Mouse (Mus musculus) bone marrow macrophage, adult 2 months (primary cell): ENCODE measurements around the gene Fam166a. TPM values are rescaled to one million over a fixed set of nuclear protein-coding genes. Genes with fewer than 3 reads are reported as not detected.
A peak's percentile ranks its signal among the peaks of the same experiment; 100 is the strongest.

Experiments
- H3K27ac ChIP-seq: 2 replicates; pipeline ENCODE4 v1.5.1; 2012; ENCODE audit warnings: low read depth, low read length; ENCODE audit not compliant: insufficient read depth
- H3K4me1 ChIP-seq: 2 replicates; pipeline ENCODE4 v1.6.1; 2012; ENCODE audit warnings: low read length; ENCODE audit not compliant: control insufficient read depth, insufficient read depth
- H3K4me3 ChIP-seq: 2 replicates; pipeline ENCODE4 v1.5.1; 2012; ENCODE audit warnings: mild to moderate bottlenecking, low read length, moderate library complexity; ENCODE audit not compliant: insufficient read depth
- CTCF ChIP-seq: IDR thresholded peaks from 2 replicates; pipeline ENCODE4 v1.5.1; 2012; ENCODE audit warnings: low read depth, mild to moderate bottlenecking, low read length, moderate library complexity
- POLR2A ChIP-seq: IDR thresholded peaks from 2 replicates; pipeline ENCODE4 v1.6.1; 2012; ENCODE audit warnings: mild to moderate bottlenecking, low read depth, low read length, borderline replicate concordance
- polyA plus RNA-seq: library from polyadenylated mRNA; stranded (reverse); fragments of >200 nt; gene quantifications from 2 replicates; pipeline ENCODE4 v1.2.4, GENCODE M21; 2012; ENCODE audit not compliant: missing spikeins, insufficient read depth, insufficient read length

Gene Fam166a
- polyA plus RNA-seq, 1 experiment = not detected

DNA sequence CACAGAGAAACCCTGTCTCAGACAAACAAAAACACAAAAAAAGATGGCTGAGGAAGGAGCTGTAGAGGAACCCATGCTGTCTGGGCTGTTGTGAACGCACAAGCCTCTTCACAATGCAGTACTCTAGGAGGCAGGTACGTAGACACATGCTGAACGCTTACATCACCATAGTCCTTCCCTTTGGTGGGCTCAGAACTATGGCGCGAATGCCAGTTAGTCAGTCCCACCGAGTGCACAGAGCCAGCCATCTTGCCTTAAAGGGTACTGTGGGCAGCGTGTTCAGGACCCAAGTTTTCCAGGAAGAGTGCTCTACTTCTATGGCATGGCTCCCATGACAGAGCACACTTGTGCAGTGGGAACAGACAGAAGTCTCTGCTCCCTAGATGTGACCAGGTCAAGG is 34.0 kb upstream of the Fam166a start:
- Histone ChIP-seq H3K27ac (no peak overlapping the region), H3K4me3 (no peak overlapping the region), H3K4me1 (no peaks in the 10 kb centered on the region)
- no peak for TF ChIP-seq POLR2A
- TF ChIP-seq CTCF = no peak

- no peak for TF ChIP-seq CTCF
- TF ChIP-seq POLR2A = no peak
- Histone ChIP-seq H3K27ac (no peak overlapping the region), H3K4me1 (no peaks in the 10 kb centered on the region), H3K4me3 (peak overlapping the region; percentile 43)
Measured at GRCm38 (mm10) chr2:25185625-25186574, 32.6 kb upstream of the Fam166a start.

- no peak for TF ChIP-seq POLR2A
- TF ChIP-seq CTCF = no peak
- Histone ChIP-seq H3K4me1 (no peaks in the 10 kb centered on the region), H3K27ac (no peak overlapping the region), H3K4me3 (no peak overlapping the region)
Measured at GRCm38 (mm10) chr2:25186575-25186930, 32.0 kb upstream of the Fam166a start.

DNA sequence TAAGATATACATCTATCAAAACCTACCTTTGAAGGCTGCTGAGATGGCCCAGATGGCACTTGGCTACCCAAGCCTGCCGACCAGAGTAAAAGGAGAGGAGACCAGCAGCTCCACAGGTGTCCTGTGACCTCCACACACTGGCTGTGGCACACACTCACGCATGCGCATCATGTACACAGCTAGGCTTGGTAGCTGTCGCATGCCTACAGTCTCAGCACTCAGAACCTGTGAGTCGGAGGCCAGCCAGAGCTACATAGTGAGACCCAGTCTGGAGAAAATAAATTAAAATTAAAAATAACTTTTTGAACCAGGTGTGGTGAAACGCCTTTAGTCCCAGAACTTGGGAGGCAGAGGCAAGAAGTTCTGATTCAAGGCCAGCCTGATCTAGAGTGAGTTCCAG is 30.7 kb upstream of the Fam166a start:
- no peak overlapping the region for H3K4me3 ChIP-seq
- TF ChIP-seq POLR2A = no peak
- no peaks in the 10 kb centered on the region for H3K4me1 ChIP-seq

DNA sequence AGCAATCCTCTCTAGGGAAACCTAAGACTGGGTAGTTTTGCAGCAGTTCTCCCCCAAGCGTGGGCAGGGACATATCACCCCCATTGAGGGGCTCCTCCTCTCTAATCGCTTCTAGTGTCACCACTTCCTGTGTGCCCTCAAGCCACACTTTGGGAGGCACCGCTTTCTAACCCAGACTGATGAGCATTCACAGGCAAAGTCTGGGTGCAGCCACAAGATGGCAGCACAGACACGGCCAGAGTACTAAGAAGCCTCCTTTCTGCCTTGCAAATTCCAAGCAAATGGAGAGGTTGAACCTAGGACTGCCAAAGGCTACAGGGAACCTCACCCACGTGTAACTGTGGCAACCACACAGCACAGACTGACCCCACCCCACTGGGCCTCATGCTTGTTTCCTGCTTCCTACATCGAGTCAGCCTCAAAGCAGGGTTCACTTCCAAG is 25.2 kb upstream of the Fam166a start:
- peak overlapping the region; percentile 76 for H3K4me3 ChIP-seq
- H3K4me1 ChIP-seq = peaks cover 18% of the 10 kb centered on the region
- H3K27ac ChIP-seq = peak overlapping the region; percentile 87
- TF ChIP-seq POLR2A (no peak), CTCF (peak; percentile 64)

More for the DNA sequence above, 30.7 kb upstream of the Fam166a start:
- no peak overlapping the region for H3K27ac ChIP-seq

- Histone ChIP-seq H3K4me1 (peaks cover 20% of the 10 kb centered on the region), H3K27ac (peak overlapping the region; percentile 87), H3K4me3 (peak overlapping the region; percentile 76)
- TF ChIP-seq CTCF (no peak), POLR2A (no peak)
Measured at GRCm38 (mm10) chr2:25194006-25194405, 24.5 kb upstream of the Fam166a start.

GRCm38 (mm10) chr2:25194486-25195171 is 23.9 kb upstream of the Fam166a start:
- TF ChIP-seq CTCF = no peak
- TF ChIP-seq POLR2A = 0 out of 2 replicates have a peak, but pooled peaks have one; percentile 40
- Histone ChIP-seq H3K4me3 (peak overlapping the region; percentile 76), H3K27ac (peak overlapping the region; percentile 87), H3K4me1 (peaks cover 21% of the 10 kb centered on the region)

DNA sequence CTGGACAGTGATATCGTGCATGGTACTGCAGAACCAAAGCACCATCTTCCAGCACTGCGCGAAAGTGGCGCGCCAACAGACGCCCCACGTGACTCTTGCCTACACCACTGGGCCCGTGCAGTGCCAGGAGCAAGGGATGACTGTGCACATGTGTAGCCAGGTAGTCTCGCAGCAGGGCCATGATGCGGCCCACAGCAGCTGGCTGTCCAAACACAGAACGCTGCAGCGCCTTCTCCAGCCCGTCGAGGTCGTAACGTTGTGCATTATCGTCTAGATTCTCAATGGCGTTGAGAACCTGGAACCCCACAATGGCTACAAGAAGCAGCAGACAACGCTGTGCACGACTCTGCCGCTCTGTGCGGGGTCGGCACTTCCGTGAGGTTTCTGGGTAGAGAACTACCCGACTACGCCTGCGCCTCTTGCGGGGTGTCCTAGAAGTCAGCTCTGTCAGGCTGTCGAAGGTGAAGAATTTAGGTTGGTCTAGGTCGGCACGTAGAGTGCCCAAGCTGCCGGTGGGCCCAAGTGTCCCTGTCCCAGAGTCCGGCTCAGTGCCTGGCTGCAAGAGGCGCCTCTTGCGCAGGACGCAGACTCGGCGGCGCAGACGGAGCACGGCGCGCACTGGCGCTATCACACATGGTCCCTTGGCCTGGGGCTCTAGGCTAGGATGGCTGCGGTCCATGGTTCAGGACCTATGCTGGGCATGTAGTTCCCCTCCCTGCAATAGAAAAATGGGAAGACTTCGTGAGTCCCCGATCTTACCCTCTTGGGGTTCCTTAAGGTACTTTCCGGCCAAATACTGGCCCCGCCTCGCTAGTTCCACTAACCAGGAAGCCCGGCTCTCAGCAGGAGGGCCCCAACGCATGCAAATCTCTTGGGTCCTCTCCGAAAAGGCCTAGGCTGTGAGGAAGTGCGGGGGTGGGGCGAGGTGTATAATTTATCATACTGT is 23.1 kb upstream of the Fam166a start:
- TF ChIP-seq POLR2A = no peak
- TF ChIP-seq CTCF = no peak
- Histone ChIP-seq H3K4me3 (peak overlapping the region; percentile 76), H3K27ac (peak overlapping the region; percentile 87), H3K4me1 (peaks cover 21% of the 10 kb centered on the region)

- Histone ChIP-seq H3K27ac (peak within 1 kb of the TSS; percentile 87), H3K4me3 (peak within 1 kb of the TSS; percentile 76), H3K4me1 (peaks cover 21% of the 10 kb centered on the region)
- TF ChIP-seq CTCF = no peak
- TF ChIP-seq POLR2A = no peak
Measured at GRCm38 (mm10) chr2:25196172-25196954, 22.2 kb upstream of the Fam166a start, which contains the start of gene Tor4a. Gene Tor4a (minus strand): TSS chr2:25196886.
